Mouse (Mus musculus) myocyte (in vitro differentiated cells): ENCODE measurements around the gene Sucla2. TPM values are rescaled to one million over a fixed set of nuclear protein-coding genes. Genes with fewer than 3 reads are reported as not detected.
"Not testable (repeated sequence)": the region's sequence is repeated elsewhere in the genome, so short reads cannot be mapped to it uniquely, and the experiment has no call there.

Experiments used
- H3K27me3 ChIP-seq: one replicate; pipeline ENCODE4 v1.6.1; 2011; ENCODE audit not compliant: control insufficient read depth, insufficient read depth, insufficient read length
- H3K36me3 ChIP-seq: one replicate; pipeline ENCODE4 v1.6.1; 2011; ENCODE audit not compliant: control insufficient read depth, insufficient read depth
- H3K4me2 ChIP-seq: one replicate; pipeline ENCODE4 v1.6.1; 2011; ENCODE audit warnings: low read depth, control low read depth
- H3K4me3 ChIP-seq: one replicate; pipeline ENCODE4 v1.5.1; 2011; ENCODE audit warnings: mild to moderate bottlenecking, control low read depth, moderate library complexity
- H3K79me2 ChIP-seq: one replicate; pipeline ENCODE4 v1.6.1; 2011; ENCODE audit not compliant: control insufficient read depth, insufficient read depth
- H3ac ChIP-seq: one replicate; pipeline ENCODE4 v1.6.1; 2011; ENCODE audit not compliant: control insufficient read depth, insufficient read length
- CEBPB ChIP-seq: IDR thresholded peaks from 2 replicates; pipeline ENCODE4 v1.6.1; 2011; ENCODE audit warnings: mild to moderate bottlenecking, moderate library complexity; ENCODE audit not compliant: poor library complexity, insufficient read depth, severe bottlenecking
- E2F4 ChIP-seq: IDR thresholded peaks from one replicate; pipeline ENCODE4 v1.6.1; 2011; ENCODE audit warnings: mild to moderate bottlenecking, control low read depth, moderate library complexity; ENCODE audit not compliant: insufficient read depth
- MAX ChIP-seq: IDR thresholded peaks from one replicate; pipeline ENCODE4 v1.6.1; 2011; ENCODE audit warnings: low read depth, mild to moderate bottlenecking, control low read depth
- MYOD1 ChIP-seq, 3 experiments: IDR thresholded peaks; one replicate each; pipeline ENCODE4 v1.6.1; 2011; ENCODE audit warnings: control low read depth in 2 of 3, low read depth in 2 of 3, mild to moderate bottlenecking in 2 of 3, moderate library complexity in 1 of 3; ENCODE audit not compliant: insufficient read length in 2 of 3, control insufficient read depth in 1 of 3
- MYOG ChIP-seq, 3 experiments: IDR thresholded peaks; one replicate each; pipeline ENCODE4 v1.6.1; 2011; ENCODE audit warnings: control low read depth in 2 of 3, low read depth in 2 of 3, mild to moderate bottlenecking in 2 of 3; ENCODE audit not compliant: insufficient read length in 2 of 3, control insufficient read depth in 1 of 3, insufficient read depth in 1 of 3
- POLR2A ChIP-seq: IDR thresholded peaks from one replicate; pipeline ENCODE4 v1.6.1; 2011; ENCODE audit warnings: low read depth, mild to moderate bottlenecking, control low read depth, moderate library complexity; ENCODE audit not compliant: insufficient read length
- POLR2AphosphoS2 ChIP-seq: IDR thresholded peaks from one replicate; pipeline ENCODE4 v1.6.1; 2011; ENCODE audit warnings: low read depth, control low read depth; ENCODE audit not compliant: insufficient read length
- REST ChIP-seq: IDR thresholded peaks from one replicate; pipeline ENCODE4 v1.6.1; 2011; ENCODE audit warnings: mild to moderate bottlenecking, control low read depth, moderate library complexity; ENCODE audit not compliant: insufficient read depth, insufficient read length
- SRF ChIP-seq: IDR thresholded peaks from one replicate; pipeline ENCODE4 v1.6.1; 2011; ENCODE audit warnings: low read depth; ENCODE audit not compliant: control insufficient read depth, insufficient read length
- TCF12 ChIP-seq: IDR thresholded peaks from one replicate; pipeline ENCODE4 v1.6.1; 2011; ENCODE audit warnings: mild to moderate bottlenecking, control low read depth; ENCODE audit not compliant: poor library complexity, insufficient read depth, severe bottlenecking
- TCF3 ChIP-seq: IDR thresholded peaks from one replicate; pipeline ENCODE4 v1.6.1; 2011; ENCODE audit warnings: low read depth, control low read depth; ENCODE audit not compliant: insufficient read length
- USF1 ChIP-seq: IDR thresholded peaks from one replicate; pipeline ENCODE4 v1.6.1; 2011; ENCODE audit warnings: low read depth, mild to moderate bottlenecking, control low read depth, moderate library complexity
- polyA plus RNA-seq: library from polyadenylated mRNA; unstranded; fragments of >200 nt; fragmentation: generic; extraction: Trizol; gene quantifications from one replicate; pipeline ENCODE4 v1.2.1, GENCODE M21; 2012; ENCODE audit warnings: missing spikeins

Sucla2 gene
- polyA plus RNA-seq, 1 experiment = 59.5 TPM

- H3ac ChIP-seq = peak within 1 kb of the TSS; percentile 0
- peaks cover under 1% of the 10 kb centered on the region for H3K36me3 ChIP-seq
- H3K4me2 ChIP-seq = peak within 1 kb of the TSS; percentile 86
- peak within 1 kb of the TSS; percentile 69 for H3K4me3 ChIP-seq
- peaks cover 28% of the 10 kb centered on the region for H3K79me2 ChIP-seq
- no peaks in the 10 kb centered on the region for H3K27me3 ChIP-seq
- no peak for TF ChIP-seq TCF3
- TF ChIP-seq POLR2AphosphoS2 = peak; percentile 26
- TF ChIP-seq SRF = peak; percentile 55
- peak; percentile 85 for TF ChIP-seq E2F4
- TF ChIP-seq REST = no peak
- TF ChIP-seq USF1 = peak; percentile 9
- peak; percentile 65 for TF ChIP-seq POLR2A
Measured at GRCm38 (mm10) chr14:73509765-73510423, 15.2 kb upstream of the Sucla2 start, which contains the start of gene Med4. Gene Med4, plus strand, starts transcription at chr14:73510025.

DNA sequence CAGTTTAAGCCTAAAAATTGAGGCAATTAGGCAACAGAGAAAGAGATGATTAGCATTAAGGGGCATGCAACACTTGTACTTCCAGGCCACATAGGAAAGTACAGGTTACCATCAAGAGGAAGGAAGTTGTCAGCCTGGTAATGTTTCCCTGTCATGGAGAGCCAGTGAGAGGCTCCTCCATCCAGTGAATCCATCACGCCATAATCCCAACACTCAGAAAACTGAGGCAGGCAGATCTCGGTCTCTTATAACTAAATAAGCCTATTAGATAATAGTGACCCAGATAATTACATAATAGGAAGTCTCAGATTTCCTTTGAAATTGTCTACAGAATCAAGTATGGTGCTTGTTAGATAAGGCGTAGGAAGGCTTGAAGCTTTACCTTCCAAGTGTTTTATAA, 983 bp upstream of the Sucla2 start:
- Histone ChIP-seq H3K4me2 (peak overlapping the region; percentile 74), H3K36me3 (no peaks in the 10 kb centered on the region), H3K79me2 (no peaks in the 10 kb centered on the region), H3K4me3 (peak overlapping the region; percentile 16), H3K27me3 (no peaks in the 10 kb centered on the region), H3ac (no peak overlapping the region)
- TF ChIP-seq POLR2AphosphoS2 (no peak), REST (no peak), E2F4 (no peak), MAX (no peak), CEBPB (no peak), MYOD1 (IDR thresholded peaks at IDR 0.05; ENCODE audit: control insufficient read depth in 1 of 3, insufficient read length in 2 of 3, low read depth in 2 of 3) (no peak), TCF12 (no peak), SRF (no peak), MYOG (IDR thresholded peaks at IDR 0.05; ENCODE audit: control insufficient read depth in 1 of 3, insufficient read depth in 1 of 3, insufficient read length in 2 of 3, low read depth in 2 of 3) (no peak)

- not testable (repeated sequence) for H3K4me3 ChIP-seq, H3K4me2 ChIP-seq, H3K79me2 ChIP-seq, H3K36me3 ChIP-seq, H3ac ChIP-seq, H3K27me3 ChIP-seq
Measured at GRCm38 (mm10) chr14:73528661-73529060, 3.5 kb downstream of the Sucla2 start.

DNA sequence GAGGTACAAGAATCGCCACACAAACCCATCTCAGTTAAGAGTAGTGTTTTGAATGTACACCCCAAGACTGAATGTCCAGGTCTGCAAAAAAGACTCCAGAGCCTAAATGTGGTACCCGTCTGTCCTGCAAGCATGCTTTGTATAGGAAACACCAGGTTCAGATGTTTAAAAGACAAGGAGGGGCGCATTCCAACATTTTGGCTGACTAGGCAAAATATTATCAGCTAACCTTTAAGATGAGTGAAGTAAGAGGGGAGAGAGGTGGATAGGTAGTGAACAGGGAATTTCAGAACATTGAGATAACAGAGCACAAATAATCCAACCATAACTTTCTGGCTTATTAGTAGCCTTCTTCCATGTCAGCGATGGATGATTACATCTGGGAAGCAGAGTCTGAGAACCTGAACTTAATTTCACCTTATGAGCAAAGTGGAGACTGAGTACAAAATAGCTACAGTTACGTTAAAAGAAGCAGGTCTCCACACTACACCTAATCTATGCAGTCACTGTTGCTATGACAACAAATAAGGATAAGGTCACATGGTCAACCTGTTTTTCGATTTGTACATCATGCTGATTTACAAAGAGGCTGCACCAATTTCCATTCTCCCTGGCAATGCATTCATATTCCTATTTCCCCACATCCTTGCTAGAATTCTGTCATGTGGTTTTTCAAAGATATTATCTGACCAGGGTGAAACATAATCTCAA, 8.8 kb downstream of the Sucla2 start:
- Histone ChIP-seq H3ac (no peak overlapping the region), H3K4me3 (no peak overlapping the region), H3K27me3 (peaks cover 27% of the 10 kb centered on the region), H3K79me2 (no peaks in the 10 kb centered on the region), H3K4me2 (no peak overlapping the region), H3K36me3 (no peaks in the 10 kb centered on the region)
- TF ChIP-seq E2F4 = no peak
- no peak for TF ChIP-seq MYOG (IDR thresholded peaks at IDR 0.05; ENCODE audit: control insufficient read depth in 1 of 3, insufficient read depth in 1 of 3, insufficient read length in 2 of 3, low read depth in 2 of 3)
- TF ChIP-seq TCF3 = no peak
- TF ChIP-seq CEBPB = no peak
- no peak for TF ChIP-seq POLR2AphosphoS2
- no peak for TF ChIP-seq POLR2A
- no peak for TF ChIP-seq REST
- no peak for TF ChIP-seq USF1
- TF ChIP-seq TCF12 = no peak
- TF ChIP-seq MYOD1 (IDR thresholded peaks at IDR 0.05; ENCODE audit: control insufficient read depth in 1 of 3, insufficient read length in 2 of 3, low read depth in 2 of 3) = no peak
- no peak for TF ChIP-seq SRF
- no peak for TF ChIP-seq MAX

DNA sequence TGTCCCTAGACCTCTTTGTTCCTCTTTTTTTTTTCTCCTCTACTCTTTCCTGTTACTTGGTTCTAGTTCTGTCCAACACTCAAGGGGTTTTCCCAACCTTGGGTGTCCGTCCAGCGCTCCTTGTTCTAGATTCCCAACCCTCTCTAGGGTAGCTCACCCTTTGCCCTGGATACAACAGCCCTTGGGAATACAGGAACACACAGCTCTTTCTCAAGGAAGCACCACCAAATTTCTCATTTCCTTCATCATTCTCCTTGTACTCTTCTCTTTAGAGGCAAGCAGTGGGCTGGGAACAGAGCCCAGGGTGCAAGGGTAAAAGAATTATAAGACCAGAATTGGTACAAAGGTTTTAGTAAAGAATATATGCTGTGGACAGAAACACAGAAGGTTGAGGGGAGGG, 10.5 kb downstream of the Sucla2 start:
- Histone ChIP-seq H3K79me2 (no peaks in the 10 kb centered on the region), H3K36me3 (no peaks in the 10 kb centered on the region), H3ac (no peak overlapping the region), H3K4me2 (no peak overlapping the region), H3K4me3 (no peak overlapping the region), H3K27me3 (peaks cover 23% of the 10 kb centered on the region)
- TF ChIP-seq MAX = no peak
- TF ChIP-seq SRF = no peak
- TF ChIP-seq CEBPB = no peak
